ENCODE assay signal across 16 mouse cellular contexts in the genomic region with DNA sequence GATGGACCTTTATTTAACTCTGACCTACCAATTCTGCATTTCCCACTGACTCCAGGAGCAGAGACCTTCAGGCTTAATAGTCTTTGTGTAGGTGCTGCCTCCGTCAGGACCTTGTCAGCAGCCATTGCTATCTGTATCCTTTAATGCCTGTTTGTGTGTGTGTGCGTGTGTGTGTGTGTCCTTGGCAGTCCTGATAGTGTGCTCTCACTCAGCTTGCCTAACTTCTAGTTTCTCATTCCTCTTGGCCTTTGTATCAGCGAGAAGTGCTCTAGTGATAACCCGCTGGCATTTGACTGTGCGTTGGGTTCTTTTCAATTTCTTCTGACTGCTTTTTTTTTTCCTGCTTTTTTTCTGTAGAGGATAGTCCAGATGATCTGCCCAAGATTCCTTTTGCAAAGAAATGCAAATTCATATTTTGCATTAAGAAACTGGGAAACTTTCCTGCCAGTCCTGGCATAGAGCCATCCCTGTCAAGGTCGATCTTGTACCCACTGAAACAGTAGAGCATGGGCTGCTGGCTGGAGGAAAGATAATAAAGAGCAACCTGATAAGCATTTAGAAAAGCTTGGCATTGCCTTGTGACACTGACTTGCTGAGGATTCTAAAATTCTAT. TPM values are rescaled to one million over a fixed set of nuclear protein-coding genes. Genes with fewer than 3 reads are reported as not detected.
DNase-seq lines count a peak whose midpoint lies in the region; ATAC-seq and TF ChIP-seq lines count a peak whose summit lies in the region.
"Had no signal": no experiment of that assay in that cellular context is flagged by ENCODE, and none has a peak within 500 bp of the region (broad histone marks: within the 10 kb centered on the region; RNA-seq: fewer than 3 reads in every experiment).

No protein-coding gene starts in this region.

- no peak overlapping the region for H3K4me2 ChIP-seq in forebrain, postnatal 0 days (ENCODE audit: low read depth)
- H3K4me2 ChIP-seq: forebrain, embryonic 13.5 days; neural tube, embryonic 12.5 days had no signal

- intact Hi-C loops in heart, adult 2 months (cut with DNase I), result no loop called here
- intact Hi-C loops in heart, postnatal 36 days (cut with DNase I), result no loop called here

- TF ChIP-seq EP300 in heart, adult 2 months (IDR thresholded peaks at IDR 0.05; ENCODE audit: insufficient read depth, low read depth, low read length), result no peak

- no peaks in the 10 kb centered on the region for H3K79me2 ChIP-seq in heart, adult 2 months (replicated peaks; ENCODE audit: control insufficient read depth, insufficient read depth, low read length)

- no peak overlapping the region for H3K4me3 ChIP-seq in heart, adult 2 months
- no peak overlapping the region for H3K4me3 ChIP-seq in heart, embryonic 10.5 days
- H3K4me3 ChIP-seq in forebrain, postnatal 0 days (ENCODE audit: low read depth, low read length), result no peak overlapping the region
- H3K4me3 ChIP-seq: forebrain, embryonic 13.5 days; neural tube, embryonic 12.5 days had no signal

- WGBS in heart, adult 2 months, result 27% methylated on average over 6 of the region's 6 CpGs
- WGBS in heart, embryonic 10.5 days, result 52% methylated on average over 6 of the region's 6 CpGs
- WGBS in forebrain, postnatal 0 days, result 77% methylated on average over 6 of the region's 6 CpGs

- H3K4me1 ChIP-seq in heart, adult 2 months (ENCODE audit: control insufficient read depth, insufficient read depth, low read length), result peaks cover 2% of the 10 kb centered on the region; the same call in 1 of the 2 replicates
- peaks cover 8% of the 10 kb centered on the region; the same call in 1 of the 2 replicates for H3K4me1 ChIP-seq in heart, embryonic 10.5 days
- 0 out of 2 replicates have a peak, but pooled peaks cover 5% of the 10 kb centered on the region for H3K4me1 ChIP-seq in forebrain, postnatal 0 days (ENCODE audit: insufficient read depth)
- H3K4me1 ChIP-seq: forebrain, embryonic 13.5 days; neural tube, embryonic 12.5 days had no signal

- no peaks in the 10 kb centered on the region for H3K27me3 ChIP-seq in heart, adult 2 months (ENCODE audit: control insufficient read depth, insufficient read depth, low read length)
- H3K27me3 ChIP-seq in heart, embryonic 10.5 days (ENCODE audit: insufficient read depth, poor library complexity, severe bottlenecking), result no peaks in the 10 kb centered on the region
- no peaks in the 10 kb centered on the region for H3K27me3 ChIP-seq in forebrain, postnatal 0 days (ENCODE audit: insufficient read depth, low read length)
- H3K27me3 ChIP-seq: forebrain, embryonic 13.5 days; neural tube, embryonic 12.5 days had no signal

- peak; percentile 32 to 46 for DNase-seq in heart, adult 2 months
- no peak for DNase-seq in heart, embryonic 10.5 days (ENCODE audit: low spot score)
- DNase-seq in 416B (ENCODE audit: low read depth), result peak; percentile 68
- DNase-seq in adrenal gland, adult 8-10 months, result peak; percentile 51
- DNase-seq in heart, postnatal 36 days, result peak; percentile 35 to 38
- no peak for DNase-seq in embryo, embryonic 10 days (ENCODE audit: low spot score)
- DNase-seq in forebrain, postnatal 0 days, result no peak
- DNase-seq: gastrocnemius, postnatal 10 days; kidney, postnatal 10 days; lung, postnatal 10 days; midbrain, embryonic 14.5 days had no signal

- ATAC-seq in frontal cortex, adult (ENCODE audit: low TSS enrichment), result no peak
- ATAC-seq in forebrain, postnatal 0 days, result no peak
- ATAC-seq: forebrain, embryonic 13.5 days; inflammation-experienced regulatory T-cells, adult 6 months had no signal

- no peaks in the 10 kb centered on the region for H3K36me3 ChIP-seq in heart, adult 2 months (ENCODE audit: control insufficient read depth, insufficient read depth, low read length)
- no peaks in the 10 kb centered on the region for H3K36me3 ChIP-seq in heart, embryonic 10.5 days
- no peaks in the 10 kb centered on the region for H3K36me3 ChIP-seq in forebrain, postnatal 0 days (ENCODE audit: insufficient read depth)
- H3K36me3 ChIP-seq: neural tube, embryonic 12.5 days had no signal

- H3K9me3 ChIP-seq in heart, embryonic 10.5 days, result no peaks in the 10 kb centered on the region
- H3K9me3 ChIP-seq in forebrain, postnatal 0 days (ENCODE audit: low read length), result no peaks in the 10 kb centered on the region
- H3K9me3 ChIP-seq: forebrain, embryonic 13.5 days; neural tube, embryonic 12.5 days had no signal

- TF ChIP-seq CTCF in heart, adult 2 months (IDR thresholded peaks at IDR 0.05), result no peak
- TF ChIP-seq CTCF in forebrain, postnatal 0 days (IDR thresholded peaks at IDR 0.05; ENCODE audit: low read depth), result no peak

- H3K27ac ChIP-seq in heart, adult 2 months, result no peak overlapping the region
- H3K27ac ChIP-seq in heart, embryonic 10.5 days, result no peak overlapping the region
- H3K27ac ChIP-seq in forebrain, postnatal 0 days (ENCODE audit: low read depth, low read length), result no peak overlapping the region
- H3K27ac ChIP-seq: forebrain, embryonic 13.5 days; liver, embryonic 14.5 days; neural tube, embryonic 12.5 days had no signal

- no peak overlapping the region for H3K9ac ChIP-seq in heart, adult 2 months (ENCODE audit: low read depth, low read length)
- H3K9ac ChIP-seq in forebrain, postnatal 0 days, result no peak overlapping the region
- H3K9ac ChIP-seq: forebrain, embryonic 13.5 days; liver, embryonic 14.5 days; neural tube, embryonic 12.5 days had no signal

- TF ChIP-seq POLR2A in heart, adult 2 months (IDR thresholded peaks at IDR 0.05; ENCODE audit: insufficient read depth, low read depth, low read length), result no peak

RNA-seq across cellular contexts. Expression of a gene that starts 21.0 kb away (rescaled TPM):
- total RNA-seq in heart, adult 2 months (2021), result 100 to 1,000 TPM; 110 to 124 TPM
- 26.1 and 50.9 TPM in 2 replicates for polyA plus RNA-seq in heart, adult 2 months (2012; rRNA removed)
- 97.1 and 97.5 TPM in 2 replicates for polyA plus RNA-seq in heart, embryonic 10.5 days (2016; fragmentation: Nextera tagmentation; extraction: Ambion mirVana)
- total RNA-seq in adrenal gland, adult 8-10 months (2022), result 100 to 1,000 TPM; 158 to 211 (median 188) TPM
- 100 to 1,000 TPM; 119 to 126 TPM for total RNA-seq in heart, postnatal 36 days (2021)
- 86.2 and 101 TPM in 2 replicates for total RNA-seq in forebrain, postnatal 0 days (2014; rRNA removed)
- polyA plus RNA-seq in forebrain, postnatal 0 days (2015; fragmentation: Nextera tagmentation; extraction: Ambion mirVana), result 135 and 155 TPM in 2 replicates

RNA-seq across cellular contexts. Expression of a gene that starts 52.4 kb away (rescaled TPM):
- total RNA-seq in heart, adult 2 months (2021), result 100 to 1,000 TPM; 218 to 263 TPM
- polyA plus RNA-seq in heart, adult 2 months (2012; rRNA removed), result 170 and 260 TPM in 2 replicates
- polyA plus RNA-seq in heart, embryonic 10.5 days (2016; fragmentation: Nextera tagmentation; extraction: Ambion mirVana), result 121 and 135 TPM in 2 replicates
- total RNA-seq in adrenal gland, adult 8-10 months (2022), result 100 to 1,000 TPM; 112 to 180 (median 143) TPM
- 100 to 1,000 TPM; 243 to 261 TPM for total RNA-seq in heart, postnatal 36 days (2021)
- total RNA-seq in forebrain, postnatal 0 days (2014; rRNA removed), result 28.5 and 29.0 TPM in 2 replicates
- 44.8 and 50.9 TPM in 2 replicates for polyA plus RNA-seq in forebrain, postnatal 0 days (2015; fragmentation: Nextera tagmentation; extraction: Ambion mirVana)

Comparison
In these comparisons a context has a peak if more than half of its experiments do, and no peak if none do; other contexts are left out.
1. DNase-seq: peak in heart, adult 2 months (2 of 2), 416B (single experiment), adrenal gland, adult 8-10 months (single experiment) and heart, postnatal 36 days (2 of 2); none in heart, embryonic 10.5 days (single experiment), embryo, embryonic 10 days (single experiment) and forebrain, postnatal 0 days (single experiment).